Mouse (Mus musculus): ENCODE results near the gene Thbs2.

The Thbs2 gene

GRCm38 (mm10) chr17:14693994-14694374, at the start of gene Thbs2:
Gene Thbs2, minus strand, starts transcription at chr17:14694235.
- TF ChIP-seq GATA4 (IDR thresholded peaks at IDR 0.05; ENCODE audit: insufficient replicate concordance, low read length): no peak

GRCm38 (mm10) chr17:14735493-14736004, 41.5 kb upstream of the Thbs2 start:
- TF ChIP-seq GATA4 (IDR thresholded peaks at IDR 0.05; ENCODE audit: insufficient replicate concordance, low read length): no peak

- TF ChIP-seq GATA4 (IDR thresholded peaks at IDR 0.05; ENCODE audit: insufficient replicate concordance, low read length): no peak
Observed at GRCm38 (mm10) chr17:14734380-14734779, 40.3 kb upstream of the Thbs2 start.

- no peak for TF ChIP-seq GATA4 (IDR thresholded peaks at IDR 0.05; ENCODE audit: insufficient replicate concordance, low read length)
Observed at GRCm38 (mm10) chr17:14733941-14734340, 39.9 kb upstream of the Thbs2 start.

- TF ChIP-seq GATA4 (IDR thresholded peaks at IDR 0.05; ENCODE audit: insufficient replicate concordance, low read length): no peak
Observed at GRCm38 (mm10) chr17:14733027-14733426, 39.0 kb upstream of the Thbs2 start.

GRCm38 (mm10) chr17:14730629-14731028, 36.6 kb upstream of the Thbs2 start:
- no peak for TF ChIP-seq GATA4 (IDR thresholded peaks at IDR 0.05; ENCODE audit: insufficient replicate concordance, low read length)

- TF ChIP-seq GATA4 (IDR thresholded peaks at IDR 0.05; ENCODE audit: insufficient replicate concordance, low read length): no peak
Observed at GRCm38 (mm10) chr17:14727481-14727880, 33.4 kb upstream of the Thbs2 start.

GRCm38 (mm10) chr17:14724786-14725185, 30.8 kb upstream of the Thbs2 start:
- TF ChIP-seq GATA4 (IDR thresholded peaks at IDR 0.05; ENCODE audit: insufficient replicate concordance, low read length): no peak

- TF ChIP-seq GATA4 (IDR thresholded peaks at IDR 0.05; ENCODE audit: insufficient replicate concordance, low read length): no peak
Observed at GRCm38 (mm10) chr17:14721325-14721724, 27.3 kb upstream of the Thbs2 start.

GRCm38 (mm10) chr17:14720912-14721311, 26.9 kb upstream of the Thbs2 start:
- no peak for TF ChIP-seq GATA4 (IDR thresholded peaks at IDR 0.05; ENCODE audit: insufficient replicate concordance, low read length)

- no peak for TF ChIP-seq GATA4 (IDR thresholded peaks at IDR 0.05; ENCODE audit: insufficient replicate concordance, low read length)
Observed at GRCm38 (mm10) chr17:14720227-14720626, 26.2 kb upstream of the Thbs2 start.

- no peak for TF ChIP-seq GATA4 (IDR thresholded peaks at IDR 0.05; ENCODE audit: insufficient replicate concordance, low read length)
Observed at GRCm38 (mm10) chr17:14718801-14719200, 24.8 kb upstream of the Thbs2 start.

GRCm38 (mm10) chr17:14714782-14715181, 20.7 kb upstream of the Thbs2 start:
- TF ChIP-seq GATA4 (IDR thresholded peaks at IDR 0.05; ENCODE audit: insufficient replicate concordance, low read length): no peak

GRCm38 (mm10) chr17:14714374-14714773, 20.3 kb upstream of the Thbs2 start:
- no peak for TF ChIP-seq GATA4 (IDR thresholded peaks at IDR 0.05; ENCODE audit: insufficient replicate concordance, low read length)

GRCm38 (mm10) chr17:14711784-14712183, 17.7 kb upstream of the Thbs2 start:
- no peak for TF ChIP-seq GATA4 (IDR thresholded peaks at IDR 0.05; ENCODE audit: insufficient replicate concordance, low read length)

- no peak for TF ChIP-seq GATA4 (IDR thresholded peaks at IDR 0.05; ENCODE audit: insufficient replicate concordance, low read length)
Observed at GRCm38 (mm10) chr17:14711032-14711431, 17.0 kb upstream of the Thbs2 start.

GRCm38 (mm10) chr17:14706066-14706465, 12.0 kb upstream of the Thbs2 start:
- no peak for TF ChIP-seq GATA4 (IDR thresholded peaks at IDR 0.05; ENCODE audit: insufficient replicate concordance, low read length)
